Mouse (Mus musculus): ENCODE data around the gene H2-Q7.
A peak's percentile ranks its signal among the peaks of the same experiment; 100 is the strongest.
"Not testable (repeated sequence)": the region's sequence is repeated elsewhere in the genome, so short reads cannot be mapped to it uniquely, and the experiment has no call there.

Gene H2-Q7

DNA sequence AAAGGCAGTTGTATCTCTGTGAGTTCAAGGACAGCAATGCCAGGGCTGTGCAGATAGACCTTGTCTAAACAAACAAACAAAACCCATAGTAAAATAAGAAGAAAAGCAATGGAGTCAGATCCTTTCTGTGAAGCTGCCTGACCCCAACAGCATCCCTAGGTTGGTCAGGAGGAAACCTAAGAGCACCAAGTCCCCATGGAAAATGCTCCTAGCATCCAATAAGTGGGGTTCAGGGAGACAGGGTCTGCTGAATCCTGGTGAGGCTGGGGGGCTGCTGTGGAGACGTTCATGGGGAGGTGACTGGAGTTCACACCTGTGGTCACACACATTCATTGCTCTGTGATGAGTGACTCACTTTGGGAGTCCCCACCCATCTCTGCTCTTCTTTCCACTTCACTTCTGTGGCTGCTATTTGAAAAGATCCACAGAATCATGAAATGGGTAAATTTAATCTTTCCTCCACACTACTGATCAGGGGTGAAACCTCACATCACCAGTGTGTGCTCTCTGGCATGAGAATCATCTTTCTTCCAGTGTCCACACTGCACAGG lies 1.5 kb upstream of the H2-Q7 start:
- DNase-seq (ENCODE audit: low spot score in 2 of 2): peak; percentile 56 to 69

DNA sequence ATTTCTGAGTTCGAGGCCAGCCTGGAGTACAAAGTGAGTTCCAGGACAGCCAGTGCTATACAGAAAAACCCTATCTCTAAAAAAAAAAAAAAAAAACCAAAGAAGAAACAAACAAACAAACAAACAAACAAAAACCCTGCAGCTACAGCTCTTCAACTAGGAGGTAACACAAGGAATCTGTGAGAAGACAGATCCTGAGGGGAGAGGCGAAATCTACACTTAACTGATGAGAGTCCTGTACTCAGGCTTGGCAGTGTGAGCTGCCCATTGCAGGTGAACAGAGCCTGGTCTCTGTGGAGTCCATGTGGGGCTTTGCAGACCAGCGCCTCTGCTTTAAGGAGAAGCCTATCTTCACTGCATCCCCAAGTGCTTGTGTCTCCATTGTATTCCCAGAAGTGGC lies 560 bp upstream of the H2-Q7 start:
- DNase-seq (ENCODE audit: low spot score in 2 of 2): not testable (repeated sequence)

DNA sequence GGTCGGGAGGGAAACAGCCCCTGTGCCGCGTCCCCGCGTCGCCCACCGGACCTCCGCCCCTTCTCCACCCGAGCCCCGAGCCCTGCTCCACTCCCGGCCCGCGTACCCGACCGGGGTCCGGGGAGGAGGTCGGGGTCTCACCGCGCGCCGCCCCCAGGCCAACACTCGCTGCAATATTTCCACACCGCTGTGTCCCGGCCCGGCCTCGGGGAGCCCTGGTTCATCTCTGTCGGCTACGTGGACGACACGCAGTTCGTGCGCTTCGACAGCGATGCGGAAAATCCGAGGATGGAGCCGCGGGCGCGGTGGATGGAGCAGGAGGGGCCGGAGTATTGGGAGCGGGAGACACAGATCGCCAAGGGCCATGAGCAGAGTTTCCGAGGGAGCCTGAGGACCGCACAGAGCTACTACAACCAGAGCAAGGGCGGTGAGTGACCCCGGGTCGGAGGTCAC lies 366 bp downstream of the H2-Q7 start:
- not testable (repeated sequence) for DNase-seq (ENCODE audit: low spot score in 2 of 2)

GRCm38 (mm10) chr17:35439925-35440645 lies 1.1 kb downstream of the H2-Q7 start:
- not testable (repeated sequence) for DNase-seq (ENCODE audit: low spot score in 2 of 2)

- not testable (repeated sequence) for DNase-seq (ENCODE audit: low spot score in 2 of 2)
Observed at GRCm38 (mm10) chr17:35442376-35442775, 3.4 kb downstream of the H2-Q7 start.

DNA sequence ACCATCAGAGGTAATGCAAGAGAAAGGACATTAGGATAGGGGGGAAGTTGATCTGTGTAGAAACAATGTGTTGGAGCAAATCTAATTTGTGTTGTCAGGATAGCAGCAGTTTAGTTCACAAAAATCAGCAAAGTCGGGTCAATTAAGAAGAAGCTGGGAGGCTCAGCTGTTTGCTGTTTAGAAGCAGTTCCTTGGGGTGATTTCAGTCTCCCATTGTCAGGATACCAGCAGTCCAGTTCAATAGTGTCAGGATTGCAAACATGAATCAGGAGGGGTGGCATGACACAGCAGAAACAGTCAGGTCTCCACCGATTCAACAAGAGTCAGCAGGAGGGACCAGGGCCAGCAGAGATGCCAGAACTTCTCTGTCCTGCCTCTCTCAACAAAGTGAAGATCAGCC lies 5.6 kb downstream of the H2-Q7 start:
- not testable (repeated sequence) for DNase-seq (ENCODE audit: low spot score in 2 of 2)

DNA sequence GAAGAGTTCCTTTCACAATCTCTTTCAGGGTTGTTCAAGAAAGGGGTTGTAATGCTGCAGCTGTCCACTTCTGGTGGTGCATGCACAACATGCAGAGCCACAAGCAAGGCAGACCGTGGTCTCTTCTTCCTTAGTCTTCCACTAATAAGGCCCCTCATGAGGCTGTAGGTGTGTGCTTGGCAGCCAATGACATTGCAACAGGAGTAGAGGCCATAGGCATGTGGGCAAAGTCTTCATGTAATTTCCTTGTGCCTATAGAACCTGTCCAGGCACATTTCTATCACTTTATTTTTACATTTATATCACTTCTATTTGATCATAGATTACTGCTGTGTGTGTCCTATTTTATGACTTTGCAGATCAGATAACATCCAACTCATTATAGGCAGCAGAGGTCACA lies 19.3 kb downstream of the H2-Q7 start:
- not testable (repeated sequence) for DNase-seq (ENCODE audit: low spot score in 2 of 2)

GRCm38 (mm10) chr17:35460513-35461341 lies 21.8 kb downstream of the H2-Q7 start:
- DNase-seq (ENCODE audit: low spot score in 2 of 2): not testable (repeated sequence)

GRCm38 (mm10) chr17:35465651-35466050 lies 26.7 kb downstream of the H2-Q7 start:
- peak in 1 of 2 experiments; percentile 30 for DNase-seq (ENCODE audit: low spot score in 2 of 2)

- peak in 1 of 2 experiments; percentile 54 for DNase-seq (ENCODE audit: low spot score in 2 of 2)
Observed at GRCm38 (mm10) chr17:35468936-35469335, 30.0 kb downstream of the H2-Q7 start.

DNA sequence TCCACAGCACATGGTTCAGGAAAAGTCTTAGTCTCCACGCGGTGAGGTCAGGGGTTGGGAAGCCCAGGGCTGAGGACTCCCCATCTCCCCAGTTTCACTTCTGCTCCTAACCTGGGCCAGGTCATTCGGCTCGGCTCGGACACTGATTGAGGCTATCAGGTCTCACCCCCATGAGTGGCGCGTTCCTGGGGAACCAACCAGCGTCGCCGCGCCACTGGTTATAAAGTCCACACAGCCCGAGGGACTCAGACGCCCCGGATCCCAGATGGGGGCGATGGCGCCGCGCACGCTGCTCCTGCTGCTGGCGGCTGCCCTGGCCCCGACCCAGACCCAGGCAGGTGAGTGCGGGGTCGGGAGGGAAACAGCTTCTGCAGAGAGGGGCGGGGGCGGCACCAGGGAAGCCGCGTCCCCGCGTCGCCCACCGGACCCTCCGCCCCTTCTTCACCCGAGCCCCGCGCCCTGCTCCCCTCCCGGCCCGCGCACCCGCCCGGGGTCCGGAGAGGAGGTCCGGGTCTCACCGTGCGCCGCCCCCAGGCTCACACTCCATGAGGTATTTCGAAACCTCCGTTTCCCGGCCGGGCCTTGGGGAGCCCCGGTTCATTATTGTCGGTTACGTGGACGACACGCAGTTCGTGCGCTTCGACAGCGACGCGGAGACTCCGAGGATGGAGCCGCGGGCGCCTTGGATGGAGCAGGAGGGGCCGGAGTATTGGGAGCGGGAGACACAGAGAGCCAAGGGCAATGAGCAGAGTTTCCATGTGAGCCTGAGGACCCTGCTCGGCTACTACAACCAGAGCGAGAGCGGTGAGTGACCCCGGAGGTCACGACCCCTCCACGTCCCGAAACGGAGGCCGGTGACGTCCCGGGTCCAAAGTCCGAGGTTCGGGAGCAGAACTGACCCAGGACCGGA lies 31.1 kb downstream of the H2-Q7 start, which contains the start of gene H2-Q10:
Gene H2-Q10 (plus strand): TSS at position 248 of the 910 bp plus-strand sequence.
- no peak for DNase-seq (ENCODE audit: low spot score in 2 of 2)

DNA sequence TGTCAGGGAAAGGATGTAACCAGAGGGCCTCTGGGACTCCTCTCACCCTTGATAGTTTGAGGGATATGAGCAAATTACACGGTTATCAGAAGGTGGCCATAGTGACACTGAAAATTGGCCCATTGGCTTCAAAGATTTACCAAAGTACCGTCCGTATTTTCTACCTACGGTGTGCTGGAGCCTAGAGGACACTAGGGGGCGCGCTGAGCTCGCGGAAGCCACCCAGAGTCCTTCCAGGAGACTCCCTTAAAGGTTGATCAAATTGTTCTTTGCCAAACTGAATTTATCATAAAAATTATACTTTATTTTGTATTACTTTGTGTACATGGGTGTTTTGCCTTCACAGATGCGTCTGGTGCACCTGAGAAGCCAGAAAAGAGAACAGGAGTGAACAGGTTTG lies 45.1 kb downstream of the H2-Q7 start:
- DNase-seq (ENCODE audit: low spot score in 2 of 2): peak; percentile 52 to 63

GRCm38 (mm10) chr17:35485702-35486101 lies 46.7 kb downstream of the H2-Q7 start:
- no peak for DNase-seq (ENCODE audit: low spot score in 2 of 2)

GRCm38 (mm10) chr17:35486726-35487125 lies 47.8 kb downstream of the H2-Q7 start:
- no peak for DNase-seq (ENCODE audit: low spot score in 2 of 2)

- no peak for DNase-seq (ENCODE audit: low spot score in 2 of 2)
Observed at GRCm38 (mm10) chr17:35488041-35488440, 49.1 kb downstream of the H2-Q7 start.

- DNase-seq (ENCODE audit: low spot score in 2 of 2): no peak
Observed at GRCm38 (mm10) chr17:35490320-35490719, 51.4 kb downstream of the H2-Q7 start.
